Mouse (Mus musculus) limb, embryonic 14.5 days (tissue): ENCODE results near the gene Itpk1. TPM values are rescaled to one million over a fixed set of nuclear protein-coding genes. Genes with fewer than 3 reads are reported as not detected.

Source experiments
- ATAC-seq: fragments of 200-750 bp; cut with Nextera tagmentation; 2 replicates; pipeline ENCODE4 v1.8.0; 2017; ENCODE audit warnings: low read depth, moderate number of reproducible peaks, moderate TSS enrichment; ENCODE audit not compliant: low FRiP score
- DNase-seq: peaks from one replicate; pipeline ENCODE4 v3.0.0-alpha.2; 2015; ENCODE audit warnings: low spot score
- H3K27ac ChIP-seq: fragments of 300-500 bp; sonication (generic); replicated peaks from 2 replicates; pipeline ENCODE4 v1.5.1; 2014; ENCODE audit warnings: low read depth, mild to moderate bottlenecking, low read length, moderate library complexity, mixed read lengths
- H3K27me3 ChIP-seq: fragments of 300-500 bp; sonication (generic); 2 replicates; pipeline ENCODE4 v1.6.1; 2014; ENCODE audit warnings: low read length, mixed read lengths; ENCODE audit not compliant: control insufficient read depth, insufficient read depth
- H3K36me3 ChIP-seq: fragments of 300-500 bp; sonication (generic); 2 replicates; pipeline ENCODE4 v1.6.1; 2014; ENCODE audit warnings: mild to moderate bottlenecking, low read length, moderate library complexity, mixed read lengths; ENCODE audit not compliant: control insufficient read depth, insufficient read depth
- H3K4me1 ChIP-seq: fragments of 300-500 bp; sonication (generic); 2 replicates; pipeline ENCODE4 v1.6.1; 2014; ENCODE audit warnings: antibody characterized with exemption, low read length, mixed read lengths; ENCODE audit not compliant: control insufficient read depth, insufficient read depth
- H3K4me2 ChIP-seq: fragments of 300-500 bp; sonication (generic); replicated peaks from 2 replicates; pipeline ENCODE4 v1.6.1; 2014; ENCODE audit warnings: low read depth, mild to moderate bottlenecking, low read length, moderate library complexity; ENCODE audit not compliant: severe bottlenecking
- H3K4me3 ChIP-seq: fragments of 300-500 bp; sonication (generic); replicated peaks from 2 replicates; pipeline ENCODE4 v1.5.1; 2014; ENCODE audit warnings: low read length
- H3K9ac ChIP-seq: fragments of 300-500 bp; sonication (generic); 2 replicates; pipeline ENCODE4 v1.6.1; 2014; ENCODE audit warnings: mild to moderate bottlenecking, low read depth, low read length, moderate library complexity; ENCODE audit not compliant: severe bottlenecking
- H3K9me3 ChIP-seq: fragments of 300-500 bp; sonication (generic); 2 replicates; pipeline ENCODE4 v1.6.1; 2016; ENCODE audit warnings: low read length; ENCODE audit not compliant: control insufficient read depth
- POLR2A ChIP-seq: fragments of 200-500 bp; IDR thresholded peaks from 2 replicates; pipeline ENCODE4 v1.8.0; 2012; ENCODE audit warnings: inconsistent platforms, mild to moderate bottlenecking, moderate library complexity, borderline replicate concordance; ENCODE audit not compliant: insufficient read depth, insufficient read length; ENCODE audit errors: extremely low read depth
- WGBS: fragments of 180-500 bp; shearing (Covaris S2); extraction: QIAGEN DNeasy Blood & Tissue Kit; methylation state at CpG from one replicate; pipeline ENCODE4 v1.1.7; 2014; 5-methylcytosine and 5-hydroxymethylcytosine counted together
- polyA plus RNA-seq, 2 experiments: library from polyadenylated mRNA; depleted of rRNA in 1 of 2; stranded (reverse) in 1 of 2; unstranded in 1 of 2; fragments of >200 nt; fragmentation: Nextera tagmentation in 1 of 2; extraction: Ambion mirVana in 1 of 2; gene quantifications; 2 replicates each; pipeline versions ENCODE4 v1.2.1 to v1.2.3; 2012 to 2014

The Itpk1 gene
- polyA plus RNA-seq, 2 experiments, result 8.3 to 10.3 TPM

DNA sequence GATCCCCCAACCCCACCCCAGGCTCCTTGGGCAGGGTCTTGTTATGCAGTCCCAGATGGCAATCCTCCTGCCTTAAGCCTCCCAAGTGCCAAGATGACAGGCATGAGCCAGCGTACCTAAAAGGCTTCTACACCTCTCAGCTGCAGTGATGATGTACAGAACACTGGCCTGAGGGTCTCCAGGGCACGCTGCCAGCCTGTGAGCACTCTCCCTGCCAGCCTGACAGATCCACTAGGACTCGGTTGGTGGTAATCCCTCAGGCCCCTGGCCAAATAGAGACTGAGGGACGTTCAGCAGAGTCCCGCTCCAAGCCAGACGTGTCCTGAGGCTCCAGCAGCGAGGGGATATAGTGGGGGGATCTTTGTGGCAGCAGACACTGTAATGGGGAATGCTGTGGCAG lies 131.7 kb downstream of the Itpk1 start:
- H3K27me3 ChIP-seq, result no peaks in the 10 kb centered on the region
- no peak overlapping the region for H3K9ac ChIP-seq
- H3K36me3 ChIP-seq, result peaks cover 15% of the 10 kb centered on the region
- H3K4me2 ChIP-seq, result no peak overlapping the region
- 77% methylated on average over 7 of the region's 7 CpGs for WGBS
- TF ChIP-seq POLR2A, result no peak
- H3K4me1 ChIP-seq, result no peaks in the 10 kb centered on the region
- no peak overlapping the region for H3K27ac ChIP-seq
- no peak overlapping the region for H3K4me3 ChIP-seq
- DNase-seq (no peak), ATAC-seq (no peak)
- H3K9me3 ChIP-seq, result no peaks in the 10 kb centered on the region

DNA sequence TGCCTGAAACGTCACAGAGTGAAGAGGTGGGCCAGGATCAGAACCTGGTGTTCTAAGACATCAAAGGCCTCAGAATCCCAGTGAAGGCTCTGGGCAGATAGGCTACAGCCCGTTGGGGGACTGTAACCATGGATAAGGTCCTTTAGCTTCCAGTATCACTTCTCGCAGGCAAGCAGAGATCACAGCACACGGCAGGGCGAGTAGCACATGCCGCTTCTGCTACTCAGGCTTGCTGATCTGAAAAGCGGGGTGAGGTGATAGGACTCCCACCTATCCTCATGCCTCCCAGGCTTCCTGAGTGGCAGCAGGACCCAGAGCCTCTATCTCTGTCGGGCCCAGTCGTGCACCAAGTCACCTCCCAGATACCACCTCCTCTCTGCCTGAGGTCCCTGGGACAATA lies 133.1 kb downstream of the Itpk1 start:
- Histone ChIP-seq H3K4me3 (no peak overlapping the region), H3K27ac (no peak overlapping the region), H3K4me2 (no peak overlapping the region), H3K4me1 (no peaks in the 10 kb centered on the region), H3K9me3 (no peaks in the 10 kb centered on the region), H3K36me3 (peaks cover 10% of the 10 kb centered on the region), H3K9ac (no peak overlapping the region), H3K27me3 (no peaks in the 10 kb centered on the region)
- no peak for TF ChIP-seq POLR2A
- 91% methylated on average over 9 of the region's 9 CpGs for WGBS
- no peak for ATAC-seq
- DNase-seq, result no peak

GRCm38 (mm10) chr12:102570734-102571133 lies 134.0 kb downstream of the Itpk1 start:
- Histone ChIP-seq H3K4me1 (no peaks in the 10 kb centered on the region), H3K9ac (no peak overlapping the region), H3K4me3 (no peak overlapping the region), H3K27ac (no peak overlapping the region), H3K4me2 (no peak overlapping the region), H3K27me3 (no peaks in the 10 kb centered on the region), H3K36me3 (peaks cover 10% of the 10 kb centered on the region), H3K9me3 (no peaks in the 10 kb centered on the region)
- ATAC-seq (no peak), DNase-seq (no peak)
- 65% methylated on average over 5 of the region's 5 CpGs for WGBS
- TF ChIP-seq POLR2A, result no peak

DNA sequence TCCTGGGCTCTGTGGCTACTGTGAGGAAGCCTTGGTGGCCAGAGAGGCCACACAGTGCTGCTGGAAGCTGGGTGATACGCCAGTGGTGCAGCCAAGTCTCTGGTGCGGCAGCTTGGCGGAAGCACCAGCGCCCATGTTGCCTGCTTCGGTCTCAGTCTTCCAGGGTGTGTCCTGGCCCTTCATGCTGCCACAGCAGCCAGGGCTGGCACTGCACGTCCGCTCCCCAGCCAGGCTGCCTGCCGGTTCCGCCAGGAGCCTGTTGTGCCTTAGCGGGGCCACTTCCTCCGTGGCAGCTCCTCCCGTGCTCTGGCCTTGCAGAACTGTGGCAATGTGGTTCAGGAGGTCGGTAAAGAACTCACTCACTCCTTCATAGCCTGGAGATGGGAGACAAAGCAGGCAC lies 134.6 kb downstream of the Itpk1 start:
- H3K9ac ChIP-seq, result no peak overlapping the region
- TF ChIP-seq POLR2A, result no peak
- no peak overlapping the region for H3K4me2 ChIP-seq
- H3K27me3 ChIP-seq, result no peaks in the 10 kb centered on the region
- H3K9me3 ChIP-seq, result no peaks in the 10 kb centered on the region
- no peak overlapping the region for H3K4me3 ChIP-seq
- WGBS, result 92% methylated on average over 13 of the region's 13 CpGs
- no peak overlapping the region for H3K27ac ChIP-seq
- peaks cover 10% of the 10 kb centered on the region for H3K36me3 ChIP-seq
- H3K4me1 ChIP-seq, result no peaks in the 10 kb centered on the region
- no peak for ATAC-seq
- no peak for DNase-seq

GRCm38 (mm10) chr12:102568219-102568618 lies 136.5 kb downstream of the Itpk1 start:
- no peak for DNase-seq
- Histone ChIP-seq H3K36me3 (peaks cover 8% of the 10 kb centered on the region), H3K27ac (no peak overlapping the region), H3K27me3 (no peaks in the 10 kb centered on the region), H3K4me2 (no peak overlapping the region), H3K9ac (no peak overlapping the region), H3K4me3 (no peak overlapping the region), H3K9me3 (no peaks in the 10 kb centered on the region), H3K4me1 (no peaks in the 10 kb centered on the region)
- no peak for TF ChIP-seq POLR2A
- no peak for ATAC-seq
- WGBS, result 81% methylated on average over 7 of the region's 7 CpGs

DNA sequence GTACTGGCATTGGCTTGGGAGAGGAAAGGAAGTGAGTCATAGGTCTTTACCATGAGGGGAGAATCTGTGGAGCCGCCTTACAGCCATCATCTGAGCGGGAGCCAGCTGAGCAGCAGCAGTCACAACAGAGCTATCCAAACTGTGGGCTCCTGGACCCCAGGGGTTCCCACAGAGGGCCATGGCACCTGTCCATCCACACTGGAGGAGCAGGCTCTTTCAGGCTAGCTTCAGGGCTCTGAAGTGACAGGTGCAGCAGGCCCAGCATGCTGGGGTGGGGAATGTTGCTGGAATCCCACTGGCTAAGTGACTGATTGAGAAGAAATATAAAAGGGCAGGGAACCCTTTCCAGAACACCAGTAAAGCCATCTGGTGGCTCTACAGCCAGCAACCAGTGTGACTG lies 137.8 kb downstream of the Itpk1 start:
- Histone ChIP-seq H3K4me1 (no peaks in the 10 kb centered on the region), H3K27me3 (no peaks in the 10 kb centered on the region), H3K4me3 (no peak overlapping the region), H3K9ac (no peak overlapping the region), H3K27ac (no peak overlapping the region), H3K36me3 (peaks cover 4% of the 10 kb centered on the region), H3K9me3 (no peaks in the 10 kb centered on the region), H3K4me2 (no peak overlapping the region)
- ATAC-seq (no peak), DNase-seq (no peak)
- WGBS, result 46% methylated on average over 2 of the region's 2 CpGs
- TF ChIP-seq POLR2A, result no peak
